18 mouse cellular contexts compared by ENCODE assay signal in the genomic region with DNA sequence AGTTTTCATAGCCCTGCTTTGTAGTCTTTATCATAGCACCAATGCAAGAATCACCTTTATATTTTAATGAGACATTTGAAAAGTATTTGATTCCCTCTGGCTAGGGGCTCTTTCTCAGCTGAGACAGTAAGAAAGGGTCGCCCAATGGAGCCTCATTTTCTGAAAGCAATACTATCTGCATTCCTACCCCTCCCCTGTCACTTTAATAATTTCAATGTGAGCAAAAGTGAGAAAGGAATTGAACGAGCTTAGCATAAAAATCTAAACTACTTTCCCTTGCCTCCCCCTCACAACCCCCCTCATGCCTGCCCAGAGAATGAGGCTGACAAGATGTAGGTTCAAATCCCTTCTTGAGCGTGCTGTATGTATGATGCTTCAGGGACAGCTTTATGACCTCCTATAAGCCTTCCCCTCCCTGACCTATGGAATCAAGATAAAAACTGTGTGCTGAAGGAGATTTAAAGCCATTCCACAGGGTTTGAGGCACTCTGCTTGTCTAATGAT.
A peak's percentile ranks its signal among the peaks of the same experiment; 100 is the strongest.
DNase-seq lines count a peak whose midpoint lies in the region; ATAC-seq and TF ChIP-seq lines count a peak whose summit lies in the region.
"Had no signal": no experiment of that assay in that cellular context is flagged by ENCODE, and none has a peak within 500 bp of the region (broad histone marks: within the 10 kb centered on the region; RNA-seq: fewer than 3 reads in every experiment).

No protein-coding gene starts in this region.

- no peaks in the 10 kb centered on the region for H3K27me3 ChIP-seq in heart, embryonic 15.5 days
- H3K27me3 ChIP-seq in midbrain, embryonic 10.5 days (ENCODE audit: low read depth, poor library complexity, severe bottlenecking) = no peaks in the 10 kb centered on the region
- H3K27me3 ChIP-seq in midbrain, postnatal 0 days (ENCODE audit: insufficient read depth, low read length) = no peaks in the 10 kb centered on the region
- no peaks in the 10 kb centered on the region for H3K27me3 ChIP-seq in forebrain, embryonic 16.5 days (replicated peaks; ENCODE audit: control insufficient read depth, insufficient read depth, low read length)
- H3K27me3 ChIP-seq: kidney, embryonic 15.5 days; limb, embryonic 15.5 days; megakaryocyte, embryonic 14.5 days; Patski had no signal

- H3K9me3 ChIP-seq in heart, embryonic 15.5 days (replicated peaks) = no peaks in the 10 kb centered on the region
- H3K9me3 ChIP-seq in midbrain, embryonic 10.5 days (replicated peaks) = no peaks in the 10 kb centered on the region
- no peaks in the 10 kb centered on the region for H3K9me3 ChIP-seq in midbrain, postnatal 0 days (ENCODE audit: low read length)
- no peaks in the 10 kb centered on the region for H3K9me3 ChIP-seq in forebrain, embryonic 16.5 days (ENCODE audit: control insufficient read depth, low read length)
- H3K9me3 ChIP-seq: kidney, embryonic 15.5 days; limb, embryonic 15.5 days; megakaryocyte, embryonic 14.5 days had no signal

- no peak overlapping the region for H3K4me2 ChIP-seq in heart, embryonic 15.5 days
- H3K4me2 ChIP-seq in midbrain, postnatal 0 days (ENCODE audit: low read depth, low read length, poor library complexity, severe bottlenecking) = no peak overlapping the region
- no peak overlapping the region for H3K4me2 ChIP-seq in forebrain, embryonic 16.5 days (ENCODE audit: low read length)
- H3K4me2 ChIP-seq: kidney, embryonic 15.5 days; limb, embryonic 15.5 days had no signal

- no peak overlapping the region for H3K9ac ChIP-seq in heart, embryonic 15.5 days
- no peak overlapping the region for H3K9ac ChIP-seq in midbrain, postnatal 0 days (replicated peaks; ENCODE audit: low read length, poor library complexity, severe bottlenecking)
- no peak overlapping the region for H3K9ac ChIP-seq in forebrain, embryonic 16.5 days (replicated peaks; ENCODE audit: low read depth, low read length)
- H3K9ac ChIP-seq: kidney, embryonic 15.5 days; limb, embryonic 15.5 days had no signal

- no peak for DNase-seq in heart, adult 18-20 months
- no peak for DNase-seq in midbrain, embryonic 10.5 days (ENCODE audit: low spot score)
- DNase-seq in midbrain, postnatal 0 days (ENCODE audit: low spot score) = no peak
- no peak for DNase-seq in adrenal gland, adult 18-20 months (ENCODE audit: low spot score in 2 of 2)
- DNase-seq in thymus, postnatal 0 days (ENCODE audit: low spot score) = no peak
- DNase-seq: adrenal gland, postnatal 25 days; cerebellum, adult 18-20 months; gastrocnemius, postnatal 36 days; lung, postnatal 10 days had no signal

- peak overlapping the region; percentile 79 for H3K27ac ChIP-seq in heart, embryonic 15.5 days
- H3K27ac ChIP-seq in midbrain, embryonic 10.5 days (replicated peaks) = peak overlapping the region; percentile 65
- no peak overlapping the region for H3K27ac ChIP-seq in midbrain, postnatal 0 days (ENCODE audit: low read depth, low read length)
- peak overlapping the region; percentile 77 for H3K27ac ChIP-seq in forebrain, embryonic 16.5 days (ENCODE audit: low read length)
- H3K27ac ChIP-seq: kidney, embryonic 15.5 days; limb, embryonic 15.5 days had no signal

- no peak for TF ChIP-seq CTCF in midbrain, postnatal 0 days (IDR thresholded peaks at IDR 0.05)

- 45% methylated on average over 3 of the region's 3 CpGs for WGBS in heart, embryonic 15.5 days
- 57% methylated on average over 3 of the region's 3 CpGs for WGBS in midbrain, embryonic 10.5 days
- 46% methylated on average over 3 of the region's 3 CpGs for WGBS in midbrain, postnatal 0 days
- 12% methylated on average over 3 of the region's 3 CpGs for WGBS in forebrain, embryonic 16.5 days

- ATAC-seq in heart, embryonic 15.5 days (replicated peaks; ENCODE audit: insufficient number of reproducible peaks, insufficient read depth, low FRiP score, low read depth) = no peak
- ATAC-seq in midbrain, postnatal 0 days (ENCODE audit: low FRiP score) = no peak
- no peak for ATAC-seq in forebrain, embryonic 16.5 days
- ATAC-seq: activated CD4-positive, CD25-positive, alpha-beta regulatory T cell, adult 4 months; inflammation-experienced regulatory T-cells, adult 6 months; Patski had no signal

- H3K4me1 ChIP-seq in heart, embryonic 15.5 days (replicated peaks) = peaks cover 40% of the 10 kb centered on the region
- H3K4me1 ChIP-seq in midbrain, embryonic 10.5 days = peaks cover 25% of the 10 kb centered on the region
- H3K4me1 ChIP-seq in midbrain, postnatal 0 days (ENCODE audit: insufficient read depth, low read length) = no peaks in the 10 kb centered on the region
- H3K4me1 ChIP-seq in forebrain, embryonic 16.5 days (replicated peaks; ENCODE audit: control insufficient read depth, insufficient read depth, low read length) = peaks cover 12% of the 10 kb centered on the region
- H3K4me1 ChIP-seq: kidney, embryonic 15.5 days had no signal

- H3K4me3 ChIP-seq in heart, embryonic 15.5 days = no peak overlapping the region
- no peak overlapping the region for H3K4me3 ChIP-seq in midbrain, embryonic 10.5 days
- H3K4me3 ChIP-seq in midbrain, postnatal 0 days (ENCODE audit: low read depth, low read length) = no peak overlapping the region
- H3K4me3 ChIP-seq in forebrain, embryonic 16.5 days (replicated peaks; ENCODE audit: low read length) = no peak overlapping the region
- H3K4me3 ChIP-seq: erythroblast, embryonic 14.5 days; kidney, embryonic 15.5 days; limb, embryonic 15.5 days; megakaryocyte, embryonic 14.5 days had no signal

- H3K36me3 ChIP-seq in heart, embryonic 15.5 days = no peaks in the 10 kb centered on the region
- no peaks in the 10 kb centered on the region for H3K36me3 ChIP-seq in midbrain, embryonic 10.5 days
- H3K36me3 ChIP-seq in midbrain, postnatal 0 days (ENCODE audit: insufficient read depth, low read length) = no peaks in the 10 kb centered on the region
- H3K36me3 ChIP-seq in forebrain, embryonic 16.5 days (ENCODE audit: control insufficient read depth, insufficient read depth) = no peaks in the 10 kb centered on the region
- H3K36me3 ChIP-seq: kidney, embryonic 15.5 days; limb, embryonic 15.5 days had no signal
